Mouse (Mus musculus) kidney, postnatal 14 days (tissue): Measurements from ENCODE around the gene Slc25a3.
A peak's percentile ranks its signal among the peaks of the same experiment; 100 is the strongest.

Experiments used
- DNase-seq: peaks from one replicate; pipeline ENCODE4 v3.0.0; 2022; ENCODE audit warnings: mixed read lengths

The Slc25a3 gene

GRCm38 (mm10) chr10:91083393-91083927 lies 40.4 kb downstream of the Slc25a3 start:
- no peak for DNase-seq

- DNase-seq, result peak; percentile 100
Measured at GRCm38 (mm10) chr10:91082550-91083392, 41.1 kb downstream of the Slc25a3 start, which contains the start of the genes Apaf1 and Ikbip. Gene Apaf1 (minus strand): TSS chr10:91082770. Gene Ikbip (plus strand): TSS chr10:91082940.

GRCm38 (mm10) chr10:91081959-91082507 lies 41.8 kb downstream of the Slc25a3 start:
- DNase-seq, result no peak

DNA sequence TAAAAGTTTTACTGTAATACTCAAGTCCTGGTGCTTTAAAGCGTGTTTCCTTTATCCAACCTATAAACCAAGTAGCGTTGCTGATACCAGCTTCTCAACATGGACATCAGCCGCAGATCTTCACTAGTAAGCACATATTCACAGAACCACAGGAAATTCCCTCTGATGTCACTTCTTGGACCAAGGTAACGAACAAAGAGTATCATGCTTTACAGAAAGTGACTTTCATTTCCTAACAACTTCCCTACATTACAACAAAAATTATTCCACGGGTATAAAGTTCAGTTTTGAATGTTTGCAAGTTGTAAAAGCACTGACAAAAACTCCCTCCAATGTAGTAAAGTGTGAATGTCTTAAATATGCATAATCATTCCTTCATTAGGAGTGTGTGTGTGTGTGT lies 43.3 kb downstream of the Slc25a3 start:
- DNase-seq, result no peak

- DNase-seq, result no peak
Measured at GRCm38 (mm10) chr10:91076667-91077066, 47.2 kb downstream of the Slc25a3 start.

GRCm38 (mm10) chr10:91073345-91073744 lies 50.5 kb downstream of the Slc25a3 start:
- DNase-seq, result no peak

- no peak for DNase-seq
Measured at GRCm38 (mm10) chr10:91071768-91072167, 52.1 kb downstream of the Slc25a3 start.
